Mouse (Mus musculus) bone marrow, adult 2 months (tissue): ENCODE results near the gene Plch2.

Experiments used
- CTCF ChIP-seq: fragments of 200-500 bp; IDR thresholded peaks from 2 replicates; pipeline ENCODE4 v1.5.1; 2011; ENCODE audit warnings: low read length, control low read depth; ENCODE audit not compliant: control insufficient read depth, insufficient read depth
- POLR2A ChIP-seq: fragments of 200-500 bp; IDR thresholded peaks from 2 replicates; pipeline ENCODE4 v1.6.1; 2011; ENCODE audit warnings: low read depth, mild to moderate bottlenecking, control low read depth, low read length, borderline replicate concordance; ENCODE audit not compliant: control insufficient read depth

DNA sequence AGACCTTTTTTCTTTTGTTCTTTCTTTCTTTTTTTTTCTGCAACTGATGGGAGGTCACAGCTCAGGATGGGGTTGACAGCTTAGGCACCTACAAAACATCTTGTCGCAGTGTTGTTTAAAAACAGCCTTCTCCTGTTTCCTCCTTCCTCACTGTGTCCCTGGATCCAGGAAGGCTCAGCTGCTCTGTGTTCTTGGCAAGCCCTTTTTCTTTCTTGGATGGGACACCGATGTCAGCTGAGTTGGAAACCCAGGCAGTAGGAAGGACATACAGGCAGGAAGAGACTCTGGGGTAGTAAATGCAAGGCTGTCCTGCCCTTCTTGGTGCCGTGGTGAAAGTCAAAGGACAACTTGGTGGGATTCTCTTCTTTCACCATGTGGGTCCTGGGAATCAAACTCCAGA lies 90.7 kb downstream of the Plch2 start:
- TF ChIP-seq POLR2A, result no peak
- no peak for TF ChIP-seq CTCF
